Mouse (Mus musculus) MEL (cell line): ENCODE data around the gene Pdzph1. TPM values are rescaled to one million over a fixed set of nuclear protein-coding genes. Genes with fewer than 3 reads are reported as not detected.

Experiments
- DNase-seq: peaks from one replicate; pipeline ENCODE4 v3.0.0; 2011; ENCODE audit warnings: low read depth, low spot score
- H3K27ac ChIP-seq: 2 replicates; pipeline ENCODE4 v1.5.1; 2012; ENCODE audit warnings: low read depth, mild to moderate bottlenecking, control low read depth, low read length, moderate library complexity; ENCODE audit not compliant: control insufficient read depth
- H3K27me3 ChIP-seq, 2 experiments: fragments of 150-350 bp in 1 of 2; sonication (generic) in 1 of 2; 2 replicates each; pipeline ENCODE4 v1.6.1; 2012; ENCODE audit warnings: low read length in 2 of 2, mild to moderate bottlenecking in 2 of 2, improper control_type of control experiment in 1 of 2, moderate library complexity in 1 of 2; ENCODE audit not compliant: insufficient read depth in 2 of 2, control insufficient read depth in 1 of 2
- H3K36me3 ChIP-seq, 2 experiments: 2 replicates each; pipeline ENCODE4 v1.6.1; 2012 to 2014; ENCODE audit warnings: low read length in 2 of 2, improper control_type of control experiment in 1 of 2, inconsistent platforms in 1 of 2, mild to moderate bottlenecking in 1 of 2; ENCODE audit not compliant: insufficient read depth in 2 of 2, control insufficient read depth in 1 of 2
- H3K4me1 ChIP-seq, 2 experiments: fragments of 150-350 bp in 1 of 2; sonication (generic) in 1 of 2; 2 replicates each; pipeline ENCODE4 v1.6.1; 2012; ENCODE audit warnings: low read length in 2 of 2, improper control_type of control experiment in 1 of 2, mild to moderate bottlenecking in 1 of 2; ENCODE audit not compliant: insufficient read depth in 2 of 2, control insufficient read depth in 1 of 2
- H3K4me3 ChIP-seq, 2 experiments: fragments of 150-350 bp in 1 of 2; sonication (generic) in 1 of 2; 2 replicates each; pipeline ENCODE4 v1.5.1; 2012; ENCODE audit warnings: low read depth in 2 of 2, low read length in 2 of 2, mild to moderate bottlenecking in 2 of 2, moderate library complexity in 2 of 2, control low read depth in 1 of 2, improper control_type of control experiment in 1 of 2; ENCODE audit not compliant: control insufficient read depth in 1 of 2, insufficient read depth in 1 of 2
- H3K79me2 ChIP-seq: 2 replicates; pipeline ENCODE4 v1.6.1; 2012; ENCODE audit warnings: mild to moderate bottlenecking, low read length, moderate library complexity; ENCODE audit not compliant: control insufficient read depth, poor library complexity, insufficient read depth
- H3K9ac ChIP-seq: 2 replicates; pipeline ENCODE4 v1.6.1; 2012; ENCODE audit warnings: low read depth, mild to moderate bottlenecking, control low read depth, low read length, moderate library complexity; ENCODE audit not compliant: control insufficient read depth, poor library complexity, severe bottlenecking
- H3K9me3 ChIP-seq: fragments of 150-350 bp; sonication (generic); replicated peaks from 2 replicates; pipeline ENCODE4 v1.6.1; 2012; ENCODE audit warnings: mild to moderate bottlenecking, low read length, improper control_type of control experiment, moderate library complexity; ENCODE audit not compliant: insufficient read depth
- ETS1 ChIP-seq: IDR thresholded peaks from 2 replicates; pipeline ENCODE4 v1.6.1; 2012; ENCODE audit warnings: low read depth, mild to moderate bottlenecking, inconsistent platforms, low read length, improper control_type of control experiment, moderate library complexity
- HCFC1 ChIP-seq: IDR thresholded peaks from 2 replicates; pipeline ENCODE4 v1.6.1; 2012; ENCODE audit warnings: low read depth, mild to moderate bottlenecking, inconsistent platforms, low read length, improper control_type of control experiment, moderate library complexity
- JUND ChIP-seq: IDR thresholded peaks from 2 replicates; pipeline ENCODE4 v1.6.1; 2011; ENCODE audit warnings: low read depth, mild to moderate bottlenecking, improper control_type of control experiment, low read length
- KAT2A ChIP-seq: conservative IDR thresholded peaks from 2 replicates; pipeline ENCODE4 v1.6.1; 2012; ENCODE audit warnings: low read depth, low read length, improper control_type of control experiment, inconsistent platforms
- MAZ ChIP-seq: IDR thresholded peaks from 2 replicates; pipeline ENCODE4 v1.6.1; 2012; ENCODE audit warnings: low read depth, mild to moderate bottlenecking, inconsistent platforms, low read length, improper control_type of control experiment
- MXI1 ChIP-seq: IDR thresholded peaks from 2 replicates; pipeline ENCODE4 v1.6.1; 2011; ENCODE audit warnings: mild to moderate bottlenecking, low read depth, low read length, improper control_type of control experiment
- MYB ChIP-seq: IDR thresholded peaks from 2 replicates; pipeline ENCODE4 v1.6.1; 2011; ENCODE audit warnings: mild to moderate bottlenecking, low read depth, low read length, improper control_type of control experiment
- POLR2AphosphoS5 ChIP-seq: IDR thresholded peaks from 2 replicates; pipeline ENCODE4 v1.6.1; 2012; ENCODE audit warnings: low read depth, borderline replicate concordance, mild to moderate bottlenecking, inconsistent platforms, low read length, moderate library complexity, mixed read lengths
- RAD21 ChIP-seq: IDR thresholded peaks from 2 replicates; pipeline ENCODE4 v1.6.1; 2011; ENCODE audit warnings: mild to moderate bottlenecking, low read depth, low read length, improper control_type of control experiment
- RCOR1 ChIP-seq: IDR thresholded peaks from 2 replicates; pipeline ENCODE4 v1.6.1; 2012; ENCODE audit warnings: low read depth, mild to moderate bottlenecking, inconsistent platforms, low read length, improper control_type of control experiment
- UBTF ChIP-seq: IDR thresholded peaks from 2 replicates; pipeline ENCODE4 v1.6.1; 2012; ENCODE audit warnings: low read depth, mild to moderate bottlenecking, inconsistent platforms, low read length, improper control_type of control experiment, moderate library complexity, borderline replicate concordance; ENCODE audit not compliant: insufficient read depth
- ZKSCAN1 ChIP-seq: IDR thresholded peaks from 2 replicates; pipeline ENCODE4 v1.6.1; 2012; ENCODE audit warnings: low read depth, mild to moderate bottlenecking, inconsistent platforms, low read length, improper control_type of control experiment, moderate library complexity
- polyA plus RNA-seq, 2 experiments: library from polyadenylated mRNA; stranded (reverse) in 1 of 2; unstranded in 1 of 2; fragments of >175 nt in 1 of 2; fragments of >200 nt in 1 of 2; gene quantifications; 2 replicates each; pipeline versions ENCODE4 v1.2.1 to v1.2.4; 2012; ENCODE audit warnings: low replicate concordance in 2 of 2, low read depth in 1 of 2; ENCODE audit not compliant: insufficient read length in 2 of 2, insufficient read depth in 1 of 2, missing spikeins in 1 of 2
- total RNA-seq: library from RNA; depleted of rRNA; stranded (reverse); fragments of 300-350 nt; gene quantifications from 2 replicates; pipeline ENCODE4 v1.2.3, GENCODE M21; 2012

Gene Pdzph1
- total and polyA plus RNA-seq, 3 experiments: 0.15 to 1.3 TPM; not detected in 1

- peaks cover 0 to 30% of the 10 kb centered on the region in 2 experiments; a peak in 2 of 4 replicates for H3K36me3 ChIP-seq
- no peaks in the 10 kb centered on the region for H3K27me3 ChIP-seq
- no peak overlapping the region; the same call in 1 of the 2 replicates for H3K27ac ChIP-seq
- H3K9ac ChIP-seq: peak overlapping the region; percentile 18; the same call in 1 of the 2 replicates
- TF ChIP-seq KAT2A: no peak
- no peak for TF ChIP-seq HCFC1
- no peak for TF ChIP-seq MYB
- no peak for TF ChIP-seq RAD21
- TF ChIP-seq POLR2AphosphoS5: no peak
- TF ChIP-seq MAZ: no peak
- TF ChIP-seq ETS1: no peak
- TF ChIP-seq MXI1: no peak
- no peak for TF ChIP-seq ZKSCAN1
- TF ChIP-seq UBTF: no peak
- no peaks in the 10 kb centered on the region for H3K9me3 ChIP-seq
- DNase-seq: peak; percentile 30
- H3K4me1 ChIP-seq: peaks cover 15 to 17% of the 10 kb centered on the region in 2 experiments
- H3K79me2 ChIP-seq: no peaks in the 10 kb centered on the region
- peak overlapping the region in 1 of 2 experiments; percentile 33; a peak in 1 of 4 replicates for H3K4me3 ChIP-seq
Observed at GRCm38 (mm10) chr17:58932983-58933280, 58.2 kb downstream of the Pdzph1 start.

- TF ChIP-seq JUND (0 out of 2 replicates have a peak, but pooled peaks have one; percentile 58), RCOR1 (no peak)
- no peaks in the 10 kb centered on the region for H3K9me3 ChIP-seq
- peak overlapping the region in 1 of 2 experiments; percentile 33; a peak in 1 of 4 replicates for H3K4me3 ChIP-seq
- no peaks in the 10 kb centered on the region for H3K79me2 ChIP-seq
- H3K36me3 ChIP-seq: peaks cover 0 to 25% of the 10 kb centered on the region in 2 experiments; a peak in 2 of 4 replicates
- H3K4me1 ChIP-seq: peaks cover 12 to 17% of the 10 kb centered on the region in 2 experiments
- peak; percentile 29 for DNase-seq
- no peak overlapping the region; the same call in 1 of the 2 replicates for H3K27ac ChIP-seq
- H3K9ac ChIP-seq: peak overlapping the region; percentile 34
- H3K27me3 ChIP-seq: no peaks in the 10 kb centered on the region
Observed at GRCm38 (mm10) chr17:58932279-58932982, 58.7 kb downstream of the Pdzph1 start.
